Mouse (Mus musculus): ENCODE data around the gene C330007P06Rik. TPM values are rescaled to one million over a fixed set of nuclear protein-coding genes. Genes with fewer than 3 reads are reported as not detected.
"Not testable (repeated sequence)": the region's sequence is repeated elsewhere in the genome, so short reads cannot be mapped to it uniquely, and the experiment has no call there.

Gene C330007P06Rik
- polyA plus RNA-seq, 1 experiment, result 8.4 TPM

GRCm38 (mm10) chrX:36803189-36803588 lies 70.7 kb downstream of the C330007P06Rik start:
- DNase-seq (ENCODE audit: low read depth in 1 of 2, low spot score in 2 of 2), result no peak
- 37% methylated on average over 5 of the region's 5 CpGs for WGBS
- no peak for TF ChIP-seq POLR2A (IDR thresholded peaks at IDR 0.05; ENCODE audit: low read depth, low read length)
- TF ChIP-seq CTCF (IDR thresholded peaks at IDR 0.05; ENCODE audit: extremely low read depth, insufficient read depth, insufficient read length, insufficient replicate concordance), result no peak
- Histone ChIP-seq H3K4me1 (ENCODE audit: control insufficient read depth, insufficient read depth, insufficient read length) (peaks cover 3% of the 10 kb centered on the region), H3K27me3 (ENCODE audit: control insufficient read depth, insufficient read depth, low read length) (no peaks in the 10 kb centered on the region), H3K36me3 (ENCODE audit: control insufficient read depth, insufficient read depth, low read length) (no peaks in the 10 kb centered on the region), H3K4me3 (ENCODE audit: extremely low read depth, insufficient read depth, insufficient read length) (no peak overlapping the region), H3K27ac (ENCODE audit: insufficient read depth, low read length) (peak overlapping the region; percentile 14; the same call in 1 of the 2 replicates)

GRCm38 (mm10) chrX:36799131-36799879 lies 74.6 kb downstream of the C330007P06Rik start:
- Histone ChIP-seq H3K27me3 (ENCODE audit: control insufficient read depth, insufficient read depth, low read length) (no peaks in the 10 kb centered on the region), H3K36me3 (ENCODE audit: control insufficient read depth, insufficient read depth, low read length) (peaks cover 2% of the 10 kb centered on the region), H3K4me1 (ENCODE audit: control insufficient read depth, insufficient read depth, insufficient read length) (peaks cover 3% of the 10 kb centered on the region), H3K27ac (ENCODE audit: insufficient read depth, low read length) (no peak overlapping the region), H3K4me3 (ENCODE audit: extremely low read depth, insufficient read depth, insufficient read length) (no peak overlapping the region)
- TF ChIP-seq CTCF (IDR thresholded peaks at IDR 0.05; ENCODE audit: extremely low read depth, insufficient read depth, insufficient read length, insufficient replicate concordance), result no peak
- TF ChIP-seq POLR2A (IDR thresholded peaks at IDR 0.05; ENCODE audit: low read depth, low read length), result no peak
- WGBS, result 67% methylated on average over 6 of the region's 6 CpGs
- no peak for DNase-seq (ENCODE audit: low read depth in 1 of 2, low spot score in 2 of 2)

- WGBS, result 57% methylated on average over 8 of the region's 8 CpGs
- DNase-seq (ENCODE audit: low read depth in 1 of 2, low spot score in 2 of 2); H3K4me1 ChIP-seq (ENCODE audit: control insufficient read depth, insufficient read depth, insufficient read length); H3K27me3 ChIP-seq (ENCODE audit: control insufficient read depth, insufficient read depth, low read length); H3K27ac ChIP-seq (ENCODE audit: insufficient read depth, low read length); H3K36me3 ChIP-seq (ENCODE audit: control insufficient read depth, insufficient read depth, low read length): not testable (repeated sequence)
- peak overlapping the region; percentile 92; the same call in 1 of the 2 replicates for H3K4me3 ChIP-seq (ENCODE audit: extremely low read depth, insufficient read depth, insufficient read length)
Measured at GRCm38 (mm10) chrX:36796734-36797133, 77.2 kb downstream of the C330007P06Rik start.

GRCm38 (mm10) chrX:36796163-36796581 lies 77.7 kb downstream of the C330007P06Rik start:
- H3K27me3 ChIP-seq (ENCODE audit: control insufficient read depth, insufficient read depth, low read length), result no peaks in the 10 kb centered on the region
- H3K4me3 ChIP-seq (ENCODE audit: extremely low read depth, insufficient read depth, insufficient read length), result peak overlapping the region; percentile 92
- H3K27ac ChIP-seq (ENCODE audit: insufficient read depth, low read length), result peak overlapping the region; percentile 97
- TF ChIP-seq POLR2A (IDR thresholded peaks at IDR 0.05; ENCODE audit: low read depth, low read length) (no peak; the same call in 1 of the 2 replicates), CTCF (IDR thresholded peaks at IDR 0.05; ENCODE audit: extremely low read depth, insufficient read depth, insufficient read length, insufficient replicate concordance) (peak; percentile 76)
- peaks cover 2% of the 10 kb centered on the region for H3K36me3 ChIP-seq (ENCODE audit: control insufficient read depth, insufficient read depth, low read length)
- no peaks in the 10 kb centered on the region for H3K4me1 ChIP-seq (ENCODE audit: control insufficient read depth, insufficient read depth, insufficient read length)
- 34% methylated on average over 40 of the region's 41 CpGs for WGBS
- DNase-seq (ENCODE audit: low read depth in 1 of 2, low spot score in 2 of 2), result peak; percentile 57 to 72

GRCm38 (mm10) chrX:36795424-36796162 lies 78.3 kb downstream of the C330007P06Rik start, which contains the start of gene Slc25a5:
Gene Slc25a5, plus strand, starts transcription at chrX:36795651.
- 32% methylated on average over 41 of the region's 41 CpGs for WGBS
- H3K27me3 ChIP-seq (ENCODE audit: control insufficient read depth, insufficient read depth, low read length), result no peaks in the 10 kb centered on the region
- TF ChIP-seq POLR2A (IDR thresholded peaks at IDR 0.05; ENCODE audit: low read depth, low read length) (peak; percentile 47), CTCF (IDR thresholded peaks at IDR 0.05; ENCODE audit: extremely low read depth, insufficient read depth, insufficient read length, insufficient replicate concordance) (no peak)
- DNase-seq (ENCODE audit: low read depth in 1 of 2, low spot score in 2 of 2), result peak; percentile 66 to 80
- no peaks in the 10 kb centered on the region for H3K4me1 ChIP-seq (ENCODE audit: control insufficient read depth, insufficient read depth, insufficient read length)
- peaks cover 2% of the 10 kb centered on the region for H3K36me3 ChIP-seq (ENCODE audit: control insufficient read depth, insufficient read depth, low read length)
- H3K4me3 ChIP-seq (ENCODE audit: extremely low read depth, insufficient read depth, insufficient read length), result peak within 1 kb of the TSS; percentile 92
- peak within 1 kb of the TSS; percentile 97 for H3K27ac ChIP-seq (ENCODE audit: insufficient read depth, low read length)

GRCm38 (mm10) chrX:36794571-36794970 lies 79.3 kb downstream of the C330007P06Rik start:
- TF ChIP-seq CTCF (IDR thresholded peaks at IDR 0.05; ENCODE audit: extremely low read depth, insufficient read depth, insufficient read length, insufficient replicate concordance), result no peak
- TF ChIP-seq POLR2A (IDR thresholded peaks at IDR 0.05; ENCODE audit: low read depth, low read length), result no peak
- WGBS, result 93% methylated on average over 5 of the region's 5 CpGs
- Histone ChIP-seq H3K4me1 (ENCODE audit: control insufficient read depth, insufficient read depth, insufficient read length) (no peaks in the 10 kb centered on the region), H3K27ac (ENCODE audit: insufficient read depth, low read length) (no peak overlapping the region), H3K4me3 (ENCODE audit: extremely low read depth, insufficient read depth, insufficient read length) (no peak overlapping the region), H3K27me3 (ENCODE audit: control insufficient read depth, insufficient read depth, low read length) (no peaks in the 10 kb centered on the region), H3K36me3 (ENCODE audit: control insufficient read depth, insufficient read depth, low read length) (peaks cover 2% of the 10 kb centered on the region)
- no peak for DNase-seq (ENCODE audit: low read depth in 1 of 2, low spot score in 2 of 2)

All from spleen, adult 2 months (tissue).